Mouse (Mus musculus) intestine, embryonic 16.5 days (tissue): ENCODE measurements around the gene Zfp286. TPM values are rescaled to one million over a fixed set of nuclear protein-coding genes. Genes with fewer than 3 reads are reported as not detected.

Experiments
- polyA plus RNA-seq: library from polyadenylated mRNA; unstranded; fragments of >200 nt; fragmentation: Nextera tagmentation; extraction: Ambion mirVana; gene quantifications from 2 replicates; pipeline ENCODE4 v1.2.1, GENCODE M21; 2015

Gene Zfp286
- polyA plus RNA-seq, 1 experiment from 2014 or later = 10.5 TPM

Other genes with a start within 250 kb of the Zfp286 start
- 2,570 and 2,643 TPM in 2 replicates for gene Ubb, start 238.3 kb downstream of the Zfp286 start, polyA plus RNA-seq
- gene Trpv2, start 215.0 kb downstream of the Zfp286 start, polyA plus RNA-seq = 11.0 and 11.2 TPM in 2 replicates
- 14.1 and 23.8 TPM in 2 replicates for gene Lrrc75a, start 140.9 kb downstream of the Zfp286 start, polyA plus RNA-seq
- gene Mmgt2, start 140.8 kb downstream of the Zfp286 start, polyA plus RNA-seq = 82.9 and 86.3 TPM in 2 replicates
- gene Zfp287, start 57.6 kb downstream of the Zfp286 start, polyA plus RNA-seq = 4.2 and 4.7 TPM in 2 replicates
- gene Gm10428, start 36.4 kb downstream of the Zfp286 start, polyA plus RNA-seq = not detected in 2 replicates
- gene Trim16, start 30.8 kb upstream of the Zfp286 start, polyA plus RNA-seq = 13.3 and 13.5 TPM in 2 replicates
- gene Fbxw10, start 57.6 kb upstream of the Zfp286 start, polyA plus RNA-seq = 0.24 and 0.43 TPM in 2 replicates
- 89.8 and 90.2 TPM in 2 replicates for gene Tvp23b, start 90.0 kb upstream of the Zfp286 start, polyA plus RNA-seq
- 0.33 TPM in 1 of 2 replicates, not detected in the other for gene Cdrt4, start 161.7 kb upstream of the Zfp286 start, polyA plus RNA-seq